Mouse (Mus musculus): ENCODE data around the gene Nup153. TPM values are rescaled to one million over a fixed set of nuclear protein-coding genes. Genes with fewer than 3 reads are reported as not detected.

Nup153 gene
- polyA plus RNA-seq, 1 experiment = 28.4 TPM

GRCm38 (mm10) chr13:46659211-46659610 lies 68.5 kb downstream of the Nup153 start:
- Histone ChIP-seq H3K4me3 (ENCODE audit: insufficient read depth, low read length) (no peak overlapping the region), H3K4me1 (ENCODE audit: control insufficient read depth, insufficient read depth, low read length) (no peaks in the 10 kb centered on the region), H3K27ac (ENCODE audit: insufficient read depth, low read length) (no peak overlapping the region)
- no peak for TF ChIP-seq POLR2A (IDR thresholded peaks at IDR 0.05; ENCODE audit: extremely low read depth, insufficient read depth, low read length)
- no peak for TF ChIP-seq CTCF (IDR thresholded peaks at IDR 0.05; ENCODE audit: extremely low read depth, insufficient read depth, low read length)

- no peak overlapping the region for H3K4me3 ChIP-seq (ENCODE audit: insufficient read depth, low read length)
These were observed 73.2 kb downstream of the Nup153 start for GRCm38 (mm10) chr13:46654566-46654965.

GRCm38 (mm10) chr13:46653671-46654070 lies 74.1 kb downstream of the Nup153 start:
- no peak overlapping the region for H3K4me3 ChIP-seq (ENCODE audit: insufficient read depth, low read length)
- no peak for TF ChIP-seq CTCF (IDR thresholded peaks at IDR 0.05; ENCODE audit: extremely low read depth, insufficient read depth, low read length)
- no peak overlapping the region for H3K27ac ChIP-seq (ENCODE audit: insufficient read depth, low read length)
- no peaks in the 10 kb centered on the region for H3K4me1 ChIP-seq (ENCODE audit: control insufficient read depth, insufficient read depth, low read length)

More at GRCm38 (mm10) chr13:46654566-46654965, 73.2 kb downstream of the Nup153 start:
- Histone ChIP-seq H3K27ac (ENCODE audit: insufficient read depth, low read length) (no peak overlapping the region), H3K4me1 (ENCODE audit: control insufficient read depth, insufficient read depth, low read length) (no peaks in the 10 kb centered on the region)
- no peak for TF ChIP-seq CTCF (IDR thresholded peaks at IDR 0.05; ENCODE audit: extremely low read depth, insufficient read depth, low read length)
- TF ChIP-seq POLR2A (IDR thresholded peaks at IDR 0.05; ENCODE audit: extremely low read depth, insufficient read depth, low read length) = no peak

GRCm38 (mm10) chr13:46652671-46653070 lies 75.1 kb downstream of the Nup153 start:
- no peak overlapping the region for H3K27ac ChIP-seq (ENCODE audit: insufficient read depth, low read length)
- TF ChIP-seq POLR2A (IDR thresholded peaks at IDR 0.05; ENCODE audit: extremely low read depth, insufficient read depth, low read length) (no peak), CTCF (IDR thresholded peaks at IDR 0.05; ENCODE audit: extremely low read depth, insufficient read depth, low read length) (no peak)
- no peak overlapping the region for H3K4me3 ChIP-seq (ENCODE audit: insufficient read depth, low read length)
- H3K4me1 ChIP-seq (ENCODE audit: control insufficient read depth, insufficient read depth, low read length) = no peaks in the 10 kb centered on the region

DNA sequence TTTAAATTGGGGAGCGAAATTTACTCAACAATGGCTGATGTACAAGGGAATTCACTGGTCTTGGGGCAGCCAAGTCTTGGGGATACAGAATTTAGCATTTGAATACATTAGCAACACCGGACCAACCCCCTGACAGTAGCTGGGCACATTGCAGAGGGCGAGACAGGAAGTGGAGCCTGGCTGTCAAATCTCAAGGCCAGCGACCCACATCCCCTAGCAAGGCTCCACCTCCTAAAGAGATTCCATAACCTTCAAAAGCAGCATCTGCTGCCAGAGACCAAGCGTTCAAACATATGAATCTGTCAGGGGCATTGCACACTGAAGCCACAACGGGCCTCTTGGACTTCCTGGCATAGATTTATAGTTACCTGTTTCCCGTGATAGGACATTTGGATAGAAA lies 75.9 kb downstream of the Nup153 start:
- Histone ChIP-seq H3K27ac (ENCODE audit: insufficient read depth, low read length) (no peak overlapping the region), H3K4me1 (ENCODE audit: control insufficient read depth, insufficient read depth, low read length) (no peaks in the 10 kb centered on the region)
- TF ChIP-seq CTCF (IDR thresholded peaks at IDR 0.05; ENCODE audit: extremely low read depth, insufficient read depth, low read length) = no peak
- no peak for TF ChIP-seq POLR2A (IDR thresholded peaks at IDR 0.05; ENCODE audit: extremely low read depth, insufficient read depth, low read length)

GRCm38 (mm10) chr13:46645476-46645875 lies 82.3 kb downstream of the Nup153 start:
- TF ChIP-seq POLR2A (IDR thresholded peaks at IDR 0.05; ENCODE audit: extremely low read depth, insufficient read depth, low read length) = no peak
- TF ChIP-seq CTCF (IDR thresholded peaks at IDR 0.05; ENCODE audit: extremely low read depth, insufficient read depth, low read length) = no peak
- Histone ChIP-seq H3K27ac (ENCODE audit: insufficient read depth, low read length) (no peak overlapping the region), H3K4me1 (ENCODE audit: control insufficient read depth, insufficient read depth, low read length) (no peaks in the 10 kb centered on the region), H3K4me3 (ENCODE audit: insufficient read depth, low read length) (no peak overlapping the region)

More for the DNA sequence above, 75.9 kb downstream of the Nup153 start:
- no peak overlapping the region for H3K4me3 ChIP-seq (ENCODE audit: insufficient read depth, low read length)

DNA sequence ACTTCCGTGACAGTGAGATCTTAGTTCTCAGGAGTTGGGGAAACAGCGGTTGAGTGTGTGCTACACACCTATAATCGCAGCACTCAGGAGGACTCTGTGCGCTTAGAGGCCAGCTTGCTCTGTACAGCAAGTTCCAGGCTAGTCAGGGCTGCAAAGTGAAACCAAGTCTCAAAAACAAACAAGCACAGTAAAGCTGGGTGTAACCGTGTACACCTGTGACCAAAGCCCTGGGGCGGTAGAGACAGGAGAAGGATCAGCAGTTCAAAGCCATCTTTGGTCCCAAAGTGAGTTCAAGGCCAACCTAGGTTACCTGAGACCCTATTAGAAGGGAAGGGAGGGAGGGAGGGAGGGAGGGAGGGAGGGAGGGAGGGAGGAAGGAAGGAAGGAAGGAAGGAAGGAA lies 83.6 kb downstream of the Nup153 start:
- TF ChIP-seq CTCF (IDR thresholded peaks at IDR 0.05; ENCODE audit: extremely low read depth, insufficient read depth, low read length) (no peak), POLR2A (IDR thresholded peaks at IDR 0.05; ENCODE audit: extremely low read depth, insufficient read depth, low read length) (no peak)
- no peak overlapping the region for H3K4me3 ChIP-seq (ENCODE audit: insufficient read depth, low read length)

GRCm38 (mm10) chr13:46642318-46642717 lies 85.4 kb downstream of the Nup153 start:
- TF ChIP-seq POLR2A (IDR thresholded peaks at IDR 0.05; ENCODE audit: extremely low read depth, insufficient read depth, low read length) (no peak), CTCF (IDR thresholded peaks at IDR 0.05; ENCODE audit: extremely low read depth, insufficient read depth, low read length) (peak; percentile 28)
- Histone ChIP-seq H3K4me1 (ENCODE audit: control insufficient read depth, insufficient read depth, low read length) (no peaks in the 10 kb centered on the region), H3K4me3 (ENCODE audit: insufficient read depth, low read length) (no peak overlapping the region), H3K27ac (ENCODE audit: insufficient read depth, low read length) (no peak overlapping the region)

More for the DNA sequence above, 83.6 kb downstream of the Nup153 start:
- Histone ChIP-seq H3K27ac (ENCODE audit: insufficient read depth, low read length) (no peak overlapping the region), H3K4me1 (ENCODE audit: control insufficient read depth, insufficient read depth, low read length) (no peaks in the 10 kb centered on the region)

DNA sequence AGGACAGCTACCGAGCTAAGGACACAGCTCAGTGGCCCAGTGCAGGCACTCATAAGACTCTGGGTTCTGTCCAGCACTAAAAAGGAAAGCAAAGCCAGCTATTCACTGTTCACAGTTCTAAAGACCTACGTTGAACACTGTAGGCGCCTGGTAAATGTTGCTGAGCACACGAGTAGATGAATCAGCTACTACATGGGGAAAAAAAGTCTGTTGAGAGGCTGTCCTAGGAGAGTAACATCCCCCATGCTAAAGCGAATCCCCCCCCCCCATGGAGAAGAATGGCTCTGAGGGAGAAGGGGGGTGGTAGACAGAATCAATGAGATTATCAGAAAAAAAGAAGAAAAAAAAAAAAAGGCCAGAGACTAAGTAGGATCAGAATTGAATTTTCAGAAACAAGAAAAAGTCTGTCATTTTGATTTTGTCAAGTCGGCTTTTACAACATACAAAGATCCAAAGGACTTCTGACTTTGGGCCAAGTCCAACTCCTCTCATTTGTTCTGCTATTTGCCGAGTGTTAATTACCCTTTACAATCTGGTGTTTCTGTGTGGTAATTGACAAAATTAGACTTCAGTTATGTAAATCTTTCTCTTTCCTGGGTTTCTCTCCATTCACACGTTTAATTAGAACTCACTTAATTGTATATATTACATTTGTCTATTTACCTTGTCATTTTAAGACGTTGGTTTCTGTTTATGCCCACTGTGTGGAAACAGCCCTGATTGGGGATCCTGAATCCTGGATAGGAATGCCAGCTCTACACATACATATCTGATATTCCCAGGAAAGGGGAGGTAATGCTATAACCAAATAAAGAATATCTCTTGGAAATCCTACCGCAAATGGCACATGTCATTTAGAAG lies 86.9 kb downstream of the Nup153 start:
- Histone ChIP-seq H3K27ac (ENCODE audit: insufficient read depth, low read length) (no peak overlapping the region), H3K4me3 (ENCODE audit: insufficient read depth, low read length) (no peak overlapping the region), H3K4me1 (ENCODE audit: control insufficient read depth, insufficient read depth, low read length) (no peaks in the 10 kb centered on the region)
- TF ChIP-seq POLR2A (IDR thresholded peaks at IDR 0.05; ENCODE audit: extremely low read depth, insufficient read depth, low read length) (no peak), CTCF (IDR thresholded peaks at IDR 0.05; ENCODE audit: extremely low read depth, insufficient read depth, low read length) (no peak)

GRCm38 (mm10) chr13:46634133-46634488 lies 93.6 kb downstream of the Nup153 start:
- no peak overlapping the region for H3K4me3 ChIP-seq (ENCODE audit: insufficient read depth, low read length)
- peaks cover 7% of the 10 kb centered on the region for H3K4me1 ChIP-seq (ENCODE audit: control insufficient read depth, insufficient read depth, low read length)
- no peak for TF ChIP-seq CTCF (IDR thresholded peaks at IDR 0.05; ENCODE audit: extremely low read depth, insufficient read depth, low read length)
- no peak for TF ChIP-seq POLR2A (IDR thresholded peaks at IDR 0.05; ENCODE audit: extremely low read depth, insufficient read depth, low read length)
- H3K27ac ChIP-seq (ENCODE audit: insufficient read depth, low read length) = peak overlapping the region; percentile 63

All from cortical plate, adult 2 months (tissue).